28 mouse cellular contexts compared by ENCODE assay signal in the genomic region with DNA sequence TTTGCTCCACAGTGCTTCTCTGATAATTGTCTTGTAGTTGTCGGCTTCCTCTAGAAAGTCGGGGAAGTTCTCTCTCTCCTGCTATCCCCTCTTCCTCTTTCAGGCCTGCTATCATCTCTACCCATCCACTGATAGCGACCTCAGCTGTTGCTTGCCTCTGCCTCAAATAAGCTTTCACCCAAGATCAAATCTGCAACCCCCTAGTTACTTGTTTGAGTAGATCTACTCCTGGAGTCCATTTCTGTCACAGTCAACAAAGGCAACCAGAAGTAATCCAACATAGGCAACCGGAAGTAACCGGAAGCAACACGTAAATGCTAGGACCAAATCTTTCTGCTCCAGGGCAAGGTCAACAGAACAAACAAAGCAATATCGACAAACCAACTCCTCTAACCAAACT. TPM values are rescaled to one million over a fixed set of nuclear protein-coding genes. Genes with fewer than 3 reads are reported as not detected.
"Had no signal": no experiment of that assay in that cellular context is flagged by ENCODE, and none has a peak within 500 bp of the region (broad histone marks: within the 10 kb centered on the region; RNA-seq: fewer than 3 reads in every experiment).

No protein-coding gene starts in this region.

- H3K9ac ChIP-seq: limb, embryonic 13.5 days; liver, embryonic 12.5 days; liver, embryonic 15.5 days; lung, embryonic 15.5 days; midbrain, embryonic 13.5 days; neural tube, embryonic 13.5 days; stomach, embryonic 15.5 days had no signal

- H3K36me3 ChIP-seq: limb, embryonic 10.5 days; limb, embryonic 13.5 days; liver, embryonic 12.5 days; liver, embryonic 15.5 days; lung, embryonic 15.5 days; midbrain, embryonic 10.5 days; midbrain, embryonic 13.5 days; neural tube, embryonic 13.5 days; stomach, embryonic 15.5 days had no signal

- H3K4me2 ChIP-seq: limb, embryonic 13.5 days; liver, embryonic 12.5 days; liver, embryonic 15.5 days; lung, embryonic 15.5 days; midbrain, embryonic 13.5 days; neural tube, embryonic 13.5 days; stomach, embryonic 15.5 days had no signal

- H3K27me3 ChIP-seq: limb, embryonic 13.5 days; liver, embryonic 12.5 days; liver, embryonic 15.5 days; lung, embryonic 15.5 days; midbrain, embryonic 13.5 days; neural tube, embryonic 13.5 days; stomach, embryonic 15.5 days had no signal

- DNase-seq: kidney, postnatal 10 days; kidney, postnatal 36 days; layer of hippocampus, adult 9-11 months; liver; lung, adult 18-20 months; lung, postnatal 10 days; lung, postnatal 4 days; retina, postnatal 1 day; right cerebral cortex, postnatal 25 days; spleen, adult 18-20 months; thymus, postnatal 25 days had no signal

- H3K27ac ChIP-seq: limb, embryonic 10.5 days; limb, embryonic 13.5 days; liver, embryonic 12.5 days; liver, embryonic 15.5 days; lung, embryonic 15.5 days; midbrain, embryonic 10.5 days; midbrain, embryonic 13.5 days; neural tube, embryonic 13.5 days; stomach, embryonic 15.5 days had no signal

- H3K9me3 ChIP-seq: limb, embryonic 10.5 days; limb, embryonic 13.5 days; liver, embryonic 12.5 days; liver, embryonic 15.5 days; lung, embryonic 15.5 days; megakaryocyte, embryonic 14.5 days; midbrain, embryonic 10.5 days; midbrain, embryonic 13.5 days; neural tube, embryonic 13.5 days; stomach, embryonic 15.5 days had no signal

- H3K4me1 ChIP-seq: megakaryocyte, embryonic 14.5 days had no signal

- H3K4me3 ChIP-seq: limb, embryonic 10.5 days; limb, embryonic 13.5 days; liver, embryonic 12.5 days; liver, embryonic 15.5 days; lung, embryonic 15.5 days; megakaryocyte, embryonic 14.5 days; midbrain, embryonic 10.5 days; midbrain, embryonic 13.5 days; myocyte; neural tube, embryonic 13.5 days; stomach, embryonic 15.5 days had no signal

- ATAC-seq: liver, embryonic 12.5 days; midbrain, embryonic 13.5 days; midbrain, embryonic 16.5 days had no signal

RNA-seq across cellular contexts. Expression of a gene that starts 50.2 kb away (rescaled TPM):
- total RNA-seq: layer of hippocampus, postnatal 25 days; left cerebral cortex, adult 18-20 months; left cerebral cortex, postnatal 25 days; monocyte, adult 5-6 weeks had no signal
- polyA plus RNA-seq: kidney, embryonic 14.5 days; lung, embryonic 15.5 days; midbrain, embryonic 16.5 days; neural tube, embryonic 13.5 days had no signal
